In genomic region chr2:25465816-25466635, GRCm38 (mm10) we compare ENCODE assay signal across 10 mouse cellular contexts. TPM values are rescaled to one million over a fixed set of nuclear protein-coding genes. Genes with fewer than 3 reads are reported as not detected.
DNase-seq lines count a peak whose midpoint lies in the region; ATAC-seq lines count a peak whose summit lies in the region.
"Had no signal": no experiment of that assay in that cellular context is flagged by ENCODE, and none has a peak within 500 bp of the region (broad histone marks: within the 10 kb centered on the region; RNA-seq: fewer than 3 reads in every experiment).

No protein-coding gene starts in this region.

- no peaks in the 10 kb centered on the region for H3K36me3 ChIP-seq in heart, embryonic 14.5 days (ENCODE audit: control insufficient read depth, insufficient read depth, low read length)
- no peaks in the 10 kb centered on the region for H3K36me3 ChIP-seq in liver, embryonic 15.5 days (replicated peaks)
- H3K36me3 ChIP-seq in heart, embryonic 12.5 days: no peaks in the 10 kb centered on the region
- H3K36me3 ChIP-seq: heart, embryonic 13.5 days; stomach, embryonic 15.5 days had no signal

- no peaks in the 10 kb centered on the region for H3K27me3 ChIP-seq in heart, embryonic 14.5 days (ENCODE audit: control insufficient read depth, insufficient read depth, low read length)
- H3K27me3 ChIP-seq in liver, embryonic 15.5 days: no peaks in the 10 kb centered on the region
- no peaks in the 10 kb centered on the region for H3K27me3 ChIP-seq in heart, embryonic 12.5 days (replicated peaks)
- H3K27me3 ChIP-seq: heart, embryonic 13.5 days; stomach, embryonic 15.5 days had no signal

- H3K27ac ChIP-seq in heart, embryonic 14.5 days (replicated peaks in 1 of 2; ENCODE audit: control insufficient read depth in 1 of 2, insufficient read depth in 1 of 2, low read depth in 2 of 2, low read length in 2 of 2): 0 out of 4 replicates have a peak overlapping the region, but pooled peaks of 1 of the 2 experiments have one; percentile 9
- peak overlapping the region; percentile 24; the same call in 1 of the 2 replicates for H3K27ac ChIP-seq in liver, embryonic 15.5 days (replicated peaks)
- no peak overlapping the region for H3K27ac ChIP-seq in heart, embryonic 12.5 days (ENCODE audit: poor library complexity, severe bottlenecking)
- H3K27ac ChIP-seq: heart, embryonic 13.5 days; stomach, embryonic 15.5 days had no signal

- peaks cover 37 to 47% of the 10 kb centered on the region in 2 experiments for H3K4me1 ChIP-seq in heart, embryonic 14.5 days (ENCODE audit: control insufficient read depth in 2 of 2, insufficient read depth in 2 of 2, low read length in 2 of 2)
- peaks cover 12% of the 10 kb centered on the region for H3K4me1 ChIP-seq in liver, embryonic 15.5 days (replicated peaks)
- H3K4me1 ChIP-seq in heart, embryonic 12.5 days (replicated peaks): peaks cover 34% of the 10 kb centered on the region

- WGBS in heart, embryonic 14.5 days: 40% methylated on average over 10 of the region's 10 CpGs
- WGBS in liver, embryonic 15.5 days (ENCODE audit: insufficient replicate concordance): 14% methylated on average over 10 of the region's 10 CpGs
- 45% methylated on average over 10 of the region's 10 CpGs for WGBS in heart, embryonic 12.5 days

- ATAC-seq in heart, embryonic 14.5 days (ENCODE audit: insufficient number of reproducible peaks, insufficient read depth, low FRiP score, low read depth): no peak
- no peak for ATAC-seq in liver, embryonic 15.5 days (ENCODE audit: insufficient read depth)
- ATAC-seq in heart, embryonic 12.5 days (ENCODE audit: insufficient number of reproducible peaks, low FRiP score): no peak

- no peak for DNase-seq in heart, postnatal 14 days
- peak; percentile 59 to 65 for DNase-seq in cerebellum, postnatal 10 days
- DNase-seq in spleen, adult 12 weeks (ENCODE audit: low spot score): peak; percentile 30
- DNase-seq in c-Kit-positive CD71-positive TER-119-positive erythroid progenitor cells, embryonic 14.5 days (ENCODE audit: low spot score): no peak
- no peak for DNase-seq in gastrocnemius, postnatal 10 days

- H3K9ac ChIP-seq in heart, embryonic 14.5 days (ENCODE audit: low read length): 0 out of 2 replicates have a peak overlapping the region, but pooled peaks have one; percentile 3
- H3K9ac ChIP-seq in liver, embryonic 15.5 days: no peak overlapping the region
- no peak overlapping the region for H3K9ac ChIP-seq in heart, embryonic 12.5 days
- H3K9ac ChIP-seq: heart, embryonic 13.5 days; stomach, embryonic 15.5 days had no signal

- intact Hi-C loops in heart, postnatal 14 days (cut with DNase I): no loop called here

- H3K4me2 ChIP-seq in heart, embryonic 14.5 days (ENCODE audit: low read length): no peak overlapping the region
- H3K4me2 ChIP-seq in liver, embryonic 15.5 days: no peak overlapping the region
- H3K4me2 ChIP-seq in heart, embryonic 12.5 days: no peak overlapping the region
- H3K4me2 ChIP-seq: heart, embryonic 13.5 days; stomach, embryonic 15.5 days had no signal

- H3K9me3 ChIP-seq in heart, embryonic 14.5 days (ENCODE audit: control insufficient read depth, low read length): no peaks in the 10 kb centered on the region
- no peaks in the 10 kb centered on the region for H3K9me3 ChIP-seq in liver, embryonic 15.5 days (replicated peaks)
- H3K9me3 ChIP-seq in heart, embryonic 12.5 days (replicated peaks): no peaks in the 10 kb centered on the region
- H3K9me3 ChIP-seq: heart, embryonic 13.5 days; stomach, embryonic 15.5 days had no signal

- no peak overlapping the region for H3K4me3 ChIP-seq in heart, embryonic 14.5 days (ENCODE audit: control insufficient read depth in 1 of 2, insufficient read depth in 1 of 2, low read depth in 1 of 2, low read length in 2 of 2)
- H3K4me3 ChIP-seq in liver, embryonic 15.5 days (replicated peaks): no peak overlapping the region
- H3K4me3 ChIP-seq in heart, embryonic 12.5 days: no peak overlapping the region
- H3K4me3 ChIP-seq: heart, embryonic 13.5 days; stomach, embryonic 15.5 days had no signal

RNA-seq across cellular contexts. Expression of gene Ptgds, which starts 3.8 kb away (rescaled TPM):
- polyA plus RNA-seq in heart, embryonic 14.5 days (2014; fragmentation: Nextera tagmentation; extraction: Ambion mirVana): 98.5 and 112 TPM in 2 replicates
- 10 to 100 TPM; 30.9 to 38.6 TPM for total RNA-seq in heart, postnatal 14 days (2021)
- polyA plus RNA-seq in liver, embryonic 15.5 days (2015; fragmentation: Nextera tagmentation; extraction: Ambion mirVana): 0.23 and 0.38 TPM in 2 replicates
- 1 to 10 TPM; 1.7 to 9.6 TPM for total RNA-seq in gastrocnemius, postnatal 10 days (2021)
- 2.4 and 2.6 TPM in 2 replicates for polyA plus RNA-seq in heart, embryonic 12.5 days (2016; fragmentation: Nextera tagmentation; extraction: Ambion mirVana)

RNA-seq across cellular contexts. Expression of gene Paxx, which starts 5.1 kb away (rescaled TPM):
- polyA plus RNA-seq in heart, embryonic 14.5 days (2014; fragmentation: Nextera tagmentation; extraction: Ambion mirVana): 31.0 and 32.6 TPM in 2 replicates
- total RNA-seq in heart, postnatal 14 days (2021): 10 to 100 TPM; 22.9 to 23.4 TPM
- 8.3 and 10.6 TPM in 2 replicates for polyA plus RNA-seq in liver, embryonic 15.5 days (2015; fragmentation: Nextera tagmentation; extraction: Ambion mirVana)
- total RNA-seq in gastrocnemius, postnatal 10 days (2021): 10 to 100 TPM; 23.5 to 25.2 TPM
- polyA plus RNA-seq in heart, embryonic 12.5 days (2016; fragmentation: Nextera tagmentation; extraction: Ambion mirVana): 22.1 and 22.7 TPM in 2 replicates

RNA-seq across cellular contexts. Expression of gene Clic3, which starts 9.4 kb away (rescaled TPM):
- 3.8 and 4.6 TPM in 2 replicates for polyA plus RNA-seq in heart, embryonic 14.5 days (2014; fragmentation: Nextera tagmentation; extraction: Ambion mirVana)
- 1 to 10 TPM; 3.0 to 3.9 TPM for total RNA-seq in heart, postnatal 14 days (2021)
- polyA plus RNA-seq in liver, embryonic 15.5 days (2015; fragmentation: Nextera tagmentation; extraction: Ambion mirVana): 0.38 and 1.0 TPM in 2 replicates
- total RNA-seq in gastrocnemius, postnatal 10 days (2021): under 1 TPM in 1 of 2 experiments, not detected in 1; 0.52 TPM
- 1.1 and 1.4 TPM in 2 replicates for polyA plus RNA-seq in heart, embryonic 12.5 days (2016; fragmentation: Nextera tagmentation; extraction: Ambion mirVana)

RNA-seq across cellular contexts. Expression of gene Lcn12, which starts 27.7 kb away (rescaled TPM):
- polyA plus RNA-seq in heart, embryonic 14.5 days (2014; fragmentation: Nextera tagmentation; extraction: Ambion mirVana): not detected in 2 replicates
- total RNA-seq in heart, postnatal 14 days (2021): not detected
- not detected in 2 replicates for polyA plus RNA-seq in liver, embryonic 15.5 days (2015; fragmentation: Nextera tagmentation; extraction: Ambion mirVana)
- total RNA-seq in gastrocnemius, postnatal 10 days (2021): not detected
- not detected in 2 replicates for polyA plus RNA-seq in heart, embryonic 12.5 days (2016; fragmentation: Nextera tagmentation; extraction: Ambion mirVana)
- polyA plus RNA-seq: heart, embryonic 13.5 days; stomach, embryonic 15.5 days had no signal

RNA-seq across cellular contexts. Expression of gene Fbxw5, which starts 34.5 kb away (rescaled TPM):
- 82.8 and 85.2 TPM in 2 replicates for polyA plus RNA-seq in heart, embryonic 14.5 days (2014; fragmentation: Nextera tagmentation; extraction: Ambion mirVana)
- total RNA-seq in heart, postnatal 14 days (2021): 10 to 100 TPM; 92.0 to 96.2 TPM
- 24.0 and 28.6 TPM in 2 replicates for polyA plus RNA-seq in liver, embryonic 15.5 days (2015; fragmentation: Nextera tagmentation; extraction: Ambion mirVana)
- 10 to 100 TPM; 65.5 to 66.7 TPM for total RNA-seq in gastrocnemius, postnatal 10 days (2021)
- 82.7 and 83.3 TPM in 2 replicates for polyA plus RNA-seq in heart, embryonic 12.5 days (2016; fragmentation: Nextera tagmentation; extraction: Ambion mirVana)

Comparison
In these comparisons a context has a peak if more than half of its experiments do, and no peak if none do; other contexts are left out.
1. RNA of gene Ptgds, which starts 3.8 kb away (polyA plus RNA-seq): 98.5 to 112 TPM in heart, embryonic 14.5 days; 2.4 to 2.6 TPM in heart, embryonic 12.5 days and 0.23 to 0.38 TPM in liver, embryonic 15.5 days; every median in the first group is over 10 times any median in the second.
2. DNase-seq: peak in cerebellum, postnatal 10 days (2 of 2) and spleen, adult 12 weeks (single experiment); none in heart, postnatal 14 days (0 of 2), c-Kit-positive CD71-positive TER-119-positive erythroid progenitor cells, embryonic 14.5 days (single experiment) and gastrocnemius, postnatal 10 days (single experiment).